Mouse (Mus musculus): Measurements from ENCODE around the gene Piwil4. TPM values are rescaled to one million over a fixed set of nuclear protein-coding genes. Genes with fewer than 3 reads are reported as not detected.
A peak's percentile ranks its signal among the peaks of the same experiment; 100 is the strongest.

Piwil4 gene
- total and polyA plus RNA-seq, 3 experiments, result 0.04 to 0.11 TPM; not detected in 1

GRCm38 (mm10) chr9:14753947-14754346 is 13.4 kb upstream of the Piwil4 start:
- no peak overlapping the region for H3K9ac ChIP-seq (ENCODE audit: insufficient read depth, low read depth)
- peaks cover 4 to 8% of the 10 kb centered on the region in 2 experiments for H3K4me1 ChIP-seq (ENCODE audit: control insufficient read depth in 1 of 2, insufficient read depth in 2 of 2)
- in situ Hi-C loops (cut with MboI; ENCODE audit: low pct_ligation_motif_present, low pct_unique_long_range_greater_than_20kb, low sequenced_read_pairs), result no loop called here
- H3K79me2 ChIP-seq (replicated peaks; ENCODE audit: control insufficient read depth, extremely low read depth, insufficient read depth, poor library complexity, severe bottlenecking), result no peaks in the 10 kb centered on the region
- H3K9me3 ChIP-seq (replicated peaks; ENCODE audit: low read length), result no peaks in the 10 kb centered on the region
- dilution Hi-C loops (cut with MboI; ENCODE audit: extremely low pct_ligation_motif_present, extremely low pct_unique_long_range_greater_than_20kb, low sequenced_read_pairs), result no loop called here
- no peaks in the 10 kb centered on the region for H3K27me3 ChIP-seq (replicated peaks)
- H3K4me2 ChIP-seq (ENCODE audit: insufficient read depth, low read depth, poor library complexity, severe bottlenecking), result no peak overlapping the region
- no peak for DNase-seq (ENCODE audit: extremely low read depth)
- H3K4me3 ChIP-seq (replicated peaks in 1 of 3; ENCODE audit: low read depth in 2 of 3, low read length in 2 of 3, poor library complexity in 1 of 3), result no peak overlapping the region
- no peaks in the 10 kb centered on the region for H3K36me3 ChIP-seq (replicated peaks in 1 of 2; ENCODE audit: control insufficient read depth in 1 of 2, insufficient read depth in 1 of 2, low read length in 1 of 2)
- no peak for TF ChIP-seq CTCF (conservative IDR thresholded peaks at IDR 0.05 in 1 of 2, IDR thresholded peaks at IDR 0.05 in 1 of 2; ENCODE audit: low read depth in 2 of 2, low read length in 2 of 2)
- TF ChIP-seq BHLHE40 (IDR thresholded peaks at IDR 0.05; ENCODE audit: low read depth, low read length), result no peak
- TF ChIP-seq SIN3A (IDR thresholded peaks at IDR 0.05; ENCODE audit: low read length), result no peak
- no peak for TF ChIP-seq MAFK (IDR thresholded peaks at IDR 0.05; ENCODE audit: insufficient replicate concordance, low read length)
- no peak for TF ChIP-seq ZC3H11A (IDR thresholded peaks at IDR 0.05; ENCODE audit: low read depth, low read length)
- TF ChIP-seq ZKSCAN1 (IDR thresholded peaks at IDR 0.05; ENCODE audit: borderline replicate concordance, low read depth, low read length), result no peak
- no peak for TF ChIP-seq POLR2A (IDR thresholded peaks at IDR 0.05; ENCODE audit: low read depth, low read length)
- no peak for TF ChIP-seq JUN (IDR thresholded peaks at IDR 0.05; ENCODE audit: insufficient read depth, low read depth, low read length)
- no peak for TF ChIP-seq E2F4 (IDR thresholded peaks at IDR 0.05; ENCODE audit: insufficient replicate concordance, low read depth, low read length)
- no peak for TF ChIP-seq CHD2 (IDR thresholded peaks at IDR 0.05; ENCODE audit: low read length)
- TF ChIP-seq PAX5 (IDR thresholded peaks at IDR 0.05; ENCODE audit: low read length), result no peak
- no peak for TF ChIP-seq GABPA (IDR thresholded peaks at IDR 0.05; ENCODE audit: insufficient replicate concordance, low read depth, low read length)
- TF ChIP-seq MAZ (IDR thresholded peaks at IDR 0.05; ENCODE audit: low read depth, low read length), result no peak
- no peak for TF ChIP-seq NRF1 (IDR thresholded peaks at IDR 0.05; ENCODE audit: low read depth, low read length)
- no peak for TF ChIP-seq HCFC1 (IDR thresholded peaks at IDR 0.05; ENCODE audit: low read depth, low read length)
- TF ChIP-seq EP300 (IDR thresholded peaks at IDR 0.05; ENCODE audit: low read length), result no peak
- no peak for TF ChIP-seq TBP (conservative IDR thresholded peaks at IDR 0.05; ENCODE audit: low read depth, low read length)
- TF ChIP-seq MYC (IDR thresholded peaks at IDR 0.05; ENCODE audit: low read depth, low read length), result no peak
- TF ChIP-seq ZNF384 (IDR thresholded peaks at IDR 0.05; ENCODE audit: low read depth, low read length), result no peak
- no peak overlapping the region for H3K27ac ChIP-seq (ENCODE audit: insufficient read depth, low read depth)

GRCm38 (mm10) chr9:14752001-14752522 is 11.5 kb upstream of the Piwil4 start, which contains the start of gene Fut4:
TSS of gene Fut4 (minus strand) at chr9:14752393.
- Histone ChIP-seq H3K9me3 (replicated peaks; ENCODE audit: low read length) (no peaks in the 10 kb centered on the region), H3K27ac (ENCODE audit: insufficient read depth, low read depth) (no peak within 1 kb of the TSS), H3K79me2 (replicated peaks; ENCODE audit: control insufficient read depth, extremely low read depth, insufficient read depth, poor library complexity, severe bottlenecking) (no peaks in the 10 kb centered on the region), H3K4me1 (ENCODE audit: control insufficient read depth in 1 of 2, insufficient read depth in 2 of 2) (peaks cover 0 to 3% of the 10 kb centered on the region in 2 experiments; a peak in 2 of 4 replicates), H3K4me2 (ENCODE audit: insufficient read depth, low read depth, poor library complexity, severe bottlenecking) (no peak within 1 kb of the TSS), H3K4me3 (replicated peaks in 1 of 3; ENCODE audit: low read depth in 2 of 3, low read length in 2 of 3, poor library complexity in 1 of 3) (no peak within 1 kb of the TSS), H3K9ac (ENCODE audit: insufficient read depth, low read depth) (no peak within 1 kb of the TSS), H3K27me3 (replicated peaks) (no peaks in the 10 kb centered on the region), H3K36me3 (replicated peaks in 1 of 2; ENCODE audit: control insufficient read depth in 1 of 2, insufficient read depth in 1 of 2, low read length in 1 of 2) (no peaks in the 10 kb centered on the region)
- dilution Hi-C loops (cut with MboI; ENCODE audit: extremely low pct_ligation_motif_present, extremely low pct_unique_long_range_greater_than_20kb, low sequenced_read_pairs), result no loop called here
- in situ Hi-C loops (cut with MboI; ENCODE audit: low pct_ligation_motif_present, low pct_unique_long_range_greater_than_20kb, low sequenced_read_pairs), result no loop called here
- TF ChIP-seq NRF1 (IDR thresholded peaks at IDR 0.05; ENCODE audit: low read depth, low read length) (peak; percentile 47; the same call in 1 of the 2 replicates), CHD1 (IDR thresholded peaks at IDR 0.05; ENCODE audit: low read depth, low read length) (no peak)
- DNase-seq (ENCODE audit: extremely low read depth), result no peak
